Mouse (Mus musculus) spleen, postnatal 4 days (tissue): Measurements from ENCODE around the gene Lrrk2.

Experiments
- DNase-seq, 2 experiments: peaks; one replicate each; pipeline ENCODE4 v3.0.0; 2022; ENCODE audit warnings: low spot score in 2 of 2

Lrrk2 gene

DNA sequence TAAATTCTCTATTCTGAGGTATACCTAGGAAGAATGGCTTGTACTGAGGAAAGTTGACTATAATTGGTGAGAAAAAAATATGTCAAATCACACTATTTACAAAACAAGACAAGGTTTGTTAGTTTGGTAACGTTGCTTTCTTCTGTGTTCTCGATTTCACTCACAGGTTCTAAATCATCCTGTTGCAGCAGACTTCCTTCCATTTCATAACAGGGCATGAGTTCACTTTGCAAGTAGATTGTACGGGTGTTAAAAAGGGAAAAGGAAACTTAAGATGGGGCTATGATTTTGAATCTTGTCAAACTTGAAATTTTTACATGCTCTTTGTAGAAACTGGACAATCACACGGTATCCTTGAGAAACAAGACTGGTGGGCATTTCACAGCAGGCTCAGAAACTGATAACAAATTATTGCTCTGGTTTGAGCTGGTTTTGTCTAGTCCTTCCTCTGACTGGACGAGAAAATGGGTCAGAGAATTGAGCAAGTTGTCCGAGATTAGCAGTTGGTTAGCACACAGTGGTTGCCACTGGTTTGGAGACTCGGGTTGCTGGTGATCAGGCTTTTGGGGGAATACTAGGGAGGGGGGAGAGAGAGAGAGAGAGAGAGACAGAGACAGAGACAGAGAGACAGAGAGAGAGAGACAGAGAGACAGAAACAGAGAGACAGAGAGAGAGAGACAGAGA lies 13.0 kb downstream of the Lrrk2 start:
- DNase-seq: no peak

- peak in 1 of 2 experiments; percentile 15 for DNase-seq
Observed at GRCm38 (mm10) chr15:91690648-91691047, 17.7 kb downstream of the Lrrk2 start.

GRCm38 (mm10) chr15:91693051-91693450 lies 20.1 kb downstream of the Lrrk2 start:
- no peak for DNase-seq

GRCm38 (mm10) chr15:91693856-91694255 lies 20.9 kb downstream of the Lrrk2 start:
- DNase-seq: no peak

DNA sequence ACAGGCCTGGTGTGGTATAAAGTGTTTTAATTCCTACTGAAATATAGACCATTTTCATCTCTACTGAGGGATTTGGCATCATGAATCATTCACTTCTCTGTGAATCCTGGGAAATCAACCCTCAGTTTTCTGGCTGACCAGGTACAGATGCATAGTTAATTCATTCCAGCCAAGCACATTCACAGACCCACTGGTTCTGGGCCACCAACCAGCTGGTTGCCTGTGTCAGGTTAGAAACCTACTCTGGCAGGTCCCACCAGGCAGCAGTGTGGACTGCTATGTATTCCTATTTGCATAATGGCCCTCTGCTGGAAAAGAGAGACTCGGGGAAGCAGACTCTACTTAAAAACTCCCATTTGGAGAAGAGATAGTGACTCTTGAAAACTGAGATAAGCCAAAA lies 27.9 kb downstream of the Lrrk2 start:
- DNase-seq: no peak

GRCm38 (mm10) chr15:91702991-91703715 lies 30.2 kb downstream of the Lrrk2 start:
- DNase-seq: no peak

DNA sequence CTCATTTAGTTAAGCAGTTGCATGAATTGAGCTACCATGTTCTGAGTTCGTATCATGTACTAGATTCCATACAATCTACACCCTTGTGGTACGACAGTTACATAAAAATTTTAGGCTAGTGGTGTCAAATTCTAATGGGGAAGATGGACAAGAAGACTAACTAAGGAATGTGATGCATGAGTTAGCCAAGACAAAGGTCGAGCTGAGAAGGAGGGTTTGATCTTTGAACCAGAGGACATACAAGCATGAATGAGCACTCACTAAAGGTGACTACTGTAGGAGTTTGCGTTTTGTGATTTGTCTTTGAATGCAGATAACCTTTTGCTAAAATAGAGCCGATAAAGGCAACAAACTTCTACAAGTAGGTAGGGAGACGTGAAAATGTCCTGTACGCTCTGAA lies 31.1 kb downstream of the Lrrk2 start:
- DNase-seq: no peak

- DNase-seq: no peak
Observed at GRCm38 (mm10) chr15:91709207-91710130, 36.5 kb downstream of the Lrrk2 start.

GRCm38 (mm10) chr15:91735216-91735922 lies 62.4 kb downstream of the Lrrk2 start:
- no peak for DNase-seq

GRCm38 (mm10) chr15:91736791-91737533 lies 64.0 kb downstream of the Lrrk2 start:
- DNase-seq: peak; percentile 33 to 78

GRCm38 (mm10) chr15:91738808-91739207 lies 65.8 kb downstream of the Lrrk2 start:
- DNase-seq: no peak

DNA sequence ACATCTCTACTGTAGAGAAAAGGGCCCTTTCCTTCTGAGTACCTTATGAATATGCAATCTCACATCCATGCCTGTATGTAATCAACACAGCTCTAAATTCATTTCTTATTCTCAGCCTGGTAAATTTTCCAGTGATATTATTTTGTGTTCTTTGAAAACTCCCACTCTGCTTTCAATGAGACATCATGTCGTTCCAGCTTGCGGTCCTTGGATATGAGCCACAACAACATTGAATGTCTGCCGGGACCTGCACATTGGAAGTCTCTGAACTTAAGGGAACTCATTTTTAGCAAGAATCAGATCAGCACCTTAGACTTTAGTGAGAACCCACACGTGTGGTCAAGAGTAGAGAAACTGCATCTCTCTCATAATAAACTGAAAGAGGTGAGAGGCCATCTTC lies 72.5 kb downstream of the Lrrk2 start:
- DNase-seq: no peak

- DNase-seq: peak in 1 of 2 experiments; percentile 68
Observed at GRCm38 (mm10) chr15:91752111-91752510, 79.1 kb downstream of the Lrrk2 start.

- DNase-seq: no peak
Observed at GRCm38 (mm10) chr15:91753378-91754080, 80.6 kb downstream of the Lrrk2 start.

GRCm38 (mm10) chr15:91754546-91754945 lies 81.6 kb downstream of the Lrrk2 start:
- peak; percentile 32 to 68 for DNase-seq

- no peak for DNase-seq
Observed at GRCm38 (mm10) chr15:91755756-91756155, 82.8 kb downstream of the Lrrk2 start.

DNA sequence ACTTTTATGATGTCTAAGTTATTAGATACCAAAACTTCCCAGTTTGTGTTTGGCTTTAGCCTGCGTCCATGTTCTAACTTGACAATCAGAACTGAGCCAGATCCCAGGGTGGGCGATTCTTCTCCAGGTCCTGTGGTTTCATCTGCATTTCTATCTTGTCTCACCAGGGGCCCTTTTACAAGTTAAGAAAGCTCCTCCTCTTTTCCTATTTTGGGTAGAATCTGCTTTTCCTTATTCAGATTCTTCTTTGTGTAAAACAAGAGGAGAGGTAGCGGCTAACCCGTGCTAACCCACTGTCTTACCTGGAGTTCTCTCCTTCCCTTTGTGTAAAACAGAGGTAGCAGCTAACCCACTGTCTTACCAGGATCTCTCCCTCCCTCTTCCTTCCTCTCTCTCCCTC lies 99.1 kb downstream of the Lrrk2 start:
- DNase-seq: no peak

- no peak for DNase-seq
Observed at GRCm38 (mm10) chr15:91779166-91779565, 106.2 kb downstream of the Lrrk2 start.

- no peak for DNase-seq
Observed at GRCm38 (mm10) chr15:91781172-91781571, 108.2 kb downstream of the Lrrk2 start.

- no peak for DNase-seq
Observed at GRCm38 (mm10) chr15:91788338-91788737, 115.4 kb downstream of the Lrrk2 start.
